Mouse (Mus musculus): ENCODE data around the gene Slc18a3. TPM values are rescaled to one million over a fixed set of nuclear protein-coding genes. Genes with fewer than 3 reads are reported as not detected.
A peak's percentile ranks its signal among the peaks of the same experiment; 100 is the strongest.

Slc18a3 gene
- polyA plus RNA-seq (2017; shearing (Covaris generic)) = not detected

DNA sequence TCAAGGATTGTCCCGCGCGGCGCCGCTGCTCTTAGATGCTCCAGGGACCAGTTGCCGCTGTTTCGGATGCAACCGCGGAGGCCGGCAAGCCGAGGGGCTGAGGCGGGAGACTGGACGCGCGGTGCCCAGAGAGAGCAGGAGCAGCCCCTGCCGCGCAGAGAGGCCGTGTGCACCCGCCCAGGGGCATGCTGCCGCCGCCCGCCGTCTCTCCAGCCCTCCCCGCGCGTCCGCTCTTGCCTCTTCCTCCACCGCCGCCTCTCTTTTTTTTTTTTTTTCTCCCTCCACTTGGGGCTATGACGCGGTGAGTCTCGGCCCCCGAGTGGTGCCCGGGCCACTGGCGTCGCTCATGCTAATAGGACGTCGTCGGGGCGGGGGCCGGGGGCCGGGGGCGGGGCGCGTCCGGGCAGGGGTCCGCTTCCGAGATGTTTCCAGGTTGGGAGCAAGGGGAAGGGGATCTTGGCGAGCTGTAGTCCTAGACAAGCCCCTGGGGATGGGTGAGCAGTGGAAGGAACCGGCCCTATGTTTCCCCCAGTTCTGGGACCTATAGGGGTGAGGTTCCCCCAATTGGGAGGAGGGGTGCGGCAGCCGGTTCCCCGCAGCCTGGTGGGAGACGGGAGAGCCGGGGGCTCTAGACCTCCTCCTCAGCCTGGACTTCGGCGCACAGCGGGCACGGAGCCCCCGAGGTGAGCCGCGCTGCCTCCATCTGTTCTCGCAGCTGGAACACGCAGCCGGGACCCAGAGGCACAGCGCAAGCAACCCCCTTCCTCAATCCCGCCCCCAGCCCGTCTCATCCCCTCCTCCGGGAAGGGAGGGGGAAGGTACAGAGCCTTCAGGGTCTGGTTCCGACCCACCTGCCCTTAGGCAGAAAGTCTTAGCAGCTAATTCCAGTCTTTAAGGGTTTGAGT, at the start of gene Slc18a3:
TSS of gene Slc18a3 (minus strand) at position 250 of the 905 bp plus-strand sequence.
- ATAC-seq = no peak

GRCm38 (mm10) chr14:32513336-32514032, 48.8 kb upstream of the Slc18a3 start, which contains the start of gene Ercc6:
Ercc6 (plus strand) TSS chr14:32513521.
- ATAC-seq = peak; percentile 88

DNA sequence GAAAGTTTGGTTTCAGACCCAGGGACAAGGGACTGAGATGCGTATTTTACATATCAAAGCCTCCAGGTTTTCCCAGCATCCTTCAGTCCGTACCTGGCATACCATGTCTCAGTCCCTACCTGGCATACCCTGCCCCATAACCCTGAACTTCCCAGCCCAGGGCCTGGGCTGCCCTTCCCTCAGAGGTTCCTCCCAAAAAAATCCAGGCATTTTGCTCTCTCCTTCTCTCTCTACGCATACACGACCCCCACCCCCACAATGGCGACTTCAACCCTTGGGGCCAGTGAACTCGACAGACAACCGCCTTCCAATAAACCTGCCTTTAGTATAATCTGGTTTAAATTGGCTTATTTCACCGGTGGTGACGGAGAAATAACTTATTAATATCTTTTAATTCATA, 48.3 kb upstream of the Slc18a3 start:
- ATAC-seq = no peak

- ATAC-seq = no peak
Observed at GRCm38 (mm10) chr14:32509443-32509961, 44.9 kb upstream of the Slc18a3 start.

GRCm38 (mm10) chr14:32508105-32508835, 43.6 kb upstream of the Slc18a3 start:
- ATAC-seq = no peak

DNA sequence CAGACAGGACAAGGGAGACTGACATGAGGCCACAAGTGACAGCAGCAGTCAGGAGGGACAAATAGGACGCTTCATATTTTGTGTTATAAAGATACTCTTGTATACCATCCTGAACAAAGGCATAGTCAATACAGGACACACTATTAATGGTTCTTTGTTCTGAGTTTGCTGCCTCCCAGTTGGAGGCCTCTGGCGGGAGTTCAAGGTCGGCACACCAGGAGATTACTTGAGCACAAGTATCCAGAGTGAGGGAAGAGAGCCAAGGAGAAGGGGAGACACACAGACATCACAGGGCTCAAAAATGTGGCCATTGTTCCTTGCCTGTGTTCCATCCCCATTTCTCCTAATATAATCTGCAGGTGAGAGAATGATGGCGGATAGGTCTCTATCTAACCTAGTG, 42.6 kb upstream of the Slc18a3 start:
- ATAC-seq = no peak

- ATAC-seq = no peak
Observed at GRCm38 (mm10) chr14:32506329-32506728, 41.7 kb upstream of the Slc18a3 start.

DNA sequence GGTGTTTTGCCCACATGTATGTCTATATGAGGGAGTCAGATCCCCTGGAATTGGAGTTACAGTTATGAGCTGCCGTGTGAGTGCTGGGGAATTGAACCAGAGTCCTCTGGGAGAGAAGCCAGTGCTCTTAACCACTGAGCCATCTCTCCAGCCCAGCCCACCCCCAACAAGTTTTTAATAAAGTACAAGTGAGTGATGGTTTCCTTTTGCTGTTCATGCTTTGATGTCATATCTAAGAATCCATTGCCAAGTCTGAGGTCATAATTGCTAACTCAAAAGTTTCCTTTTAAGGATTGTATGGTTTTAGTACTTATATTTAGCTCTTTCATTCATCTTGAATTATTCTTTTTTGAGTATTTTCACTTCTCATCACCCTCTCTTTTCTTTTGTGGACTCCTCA, 39.2 kb upstream of the Slc18a3 start:
- ATAC-seq = no peak

DNA sequence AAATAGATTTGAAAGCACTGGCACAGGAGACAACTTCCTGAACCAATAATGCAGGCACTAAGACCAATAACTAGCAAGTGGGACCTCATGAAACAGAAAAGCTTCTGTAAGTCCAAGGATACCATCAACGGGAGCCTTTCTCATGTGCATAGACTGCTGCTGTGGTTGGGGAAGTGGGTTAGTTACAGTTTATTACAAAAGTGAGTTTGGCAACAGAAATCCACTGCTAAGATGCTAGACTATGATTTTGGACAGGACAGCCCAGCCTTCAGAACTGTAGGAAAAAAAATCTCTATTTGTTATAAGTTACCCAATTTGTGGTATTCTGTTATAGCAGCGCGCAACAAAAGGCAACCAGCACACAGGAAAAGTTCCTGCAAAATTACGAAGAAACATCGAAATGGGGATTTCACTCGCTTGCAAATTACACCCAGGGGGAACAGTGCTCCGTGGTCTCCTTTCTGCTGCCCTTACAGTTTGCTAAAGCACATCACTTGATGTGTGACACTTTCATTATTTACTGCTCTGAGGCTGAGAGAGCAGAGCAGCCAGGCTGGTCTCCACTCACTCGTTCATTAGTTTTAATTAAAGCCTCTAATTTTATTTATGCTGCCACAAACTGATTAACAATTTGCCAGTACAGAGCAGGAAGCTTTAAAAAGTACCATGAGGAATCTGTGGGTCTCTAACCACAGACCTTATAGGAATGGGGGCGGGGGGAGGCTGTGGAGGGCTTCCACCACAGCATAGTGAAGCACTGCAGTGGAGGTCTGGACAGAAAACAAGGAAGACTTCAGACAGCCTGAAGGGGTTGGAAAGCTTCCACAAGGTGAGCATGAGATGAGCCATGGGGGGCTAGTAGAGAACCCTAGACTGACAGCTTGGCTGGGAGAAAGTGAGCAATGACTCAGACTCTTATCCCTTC, 38.4 kb upstream of the Slc18a3 start:
- ATAC-seq = no peak

DNA sequence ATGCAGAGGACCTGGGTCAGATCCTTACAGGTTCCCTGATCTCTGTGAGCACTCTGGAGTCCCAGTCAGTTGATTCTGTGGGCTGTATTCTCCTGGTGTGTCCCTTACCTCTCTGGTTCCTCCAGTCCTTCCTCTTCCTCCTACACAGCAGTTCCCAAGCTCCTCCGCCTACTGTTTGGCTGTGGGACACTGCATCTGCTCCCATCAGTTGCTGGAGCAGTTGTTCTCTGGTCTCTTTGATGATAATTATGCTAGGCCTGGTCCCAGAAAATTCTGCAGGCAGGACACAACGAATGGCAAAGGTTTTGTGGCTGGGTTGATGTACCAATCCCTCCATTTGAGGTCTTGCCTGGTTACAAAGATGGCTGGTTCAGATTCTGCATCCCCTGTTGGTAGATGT, 36.7 kb upstream of the Slc18a3 start:
- no peak for ATAC-seq

DNA sequence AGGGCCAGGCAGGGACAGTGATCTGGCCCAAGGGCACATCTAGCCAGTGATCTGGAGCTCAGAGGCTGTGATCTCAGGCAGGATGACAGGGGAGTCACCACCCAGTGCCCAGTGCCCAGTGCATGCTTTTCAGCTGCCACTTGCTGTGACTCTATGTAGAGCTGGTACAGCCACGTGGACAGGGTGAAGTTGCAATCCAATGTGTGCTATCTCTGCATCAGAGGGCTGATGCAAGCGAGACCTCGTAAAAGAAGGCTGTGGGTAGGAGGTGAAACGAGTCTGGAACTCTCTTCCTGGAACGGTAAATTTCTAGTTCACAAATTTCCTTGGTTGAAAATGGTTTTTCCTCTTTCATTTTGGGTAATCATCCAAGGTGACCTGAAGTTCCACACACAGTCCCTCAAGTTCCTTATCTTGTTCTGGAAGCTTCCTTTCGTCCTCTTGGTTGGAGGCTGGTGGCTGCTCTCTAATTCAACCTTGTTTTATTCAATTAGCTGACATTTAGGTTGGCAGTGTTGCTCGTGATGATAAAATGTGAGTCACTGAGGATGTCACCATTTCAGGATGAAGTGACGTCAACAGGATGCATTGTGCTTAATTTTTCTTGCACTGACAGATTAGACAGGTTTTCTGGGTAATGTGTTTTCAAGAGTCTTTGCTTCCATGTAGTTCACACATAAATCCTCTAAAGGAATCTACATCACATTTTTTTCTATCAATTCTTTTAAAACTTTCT, 31.6 kb upstream of the Slc18a3 start:
- no peak for ATAC-seq

DNA sequence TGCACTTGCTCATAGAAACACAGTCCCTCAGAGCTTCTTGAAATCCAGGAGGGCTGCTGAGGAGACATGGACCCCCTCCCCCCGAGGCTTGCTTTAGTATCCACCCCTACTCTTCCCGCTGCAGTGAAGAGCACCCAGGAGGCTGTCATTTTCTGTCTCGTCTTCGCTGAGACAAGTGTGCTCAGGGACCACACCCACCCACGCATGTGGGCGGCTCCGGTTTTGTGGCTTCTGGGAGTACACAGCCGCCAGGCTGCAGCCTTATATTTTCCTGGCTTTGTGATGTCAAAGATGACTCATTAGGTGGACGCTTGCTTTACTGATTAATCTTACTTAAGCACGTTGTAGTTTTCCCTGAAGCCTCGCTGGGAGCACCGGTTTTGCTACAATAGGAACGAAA, 27.9 kb upstream of the Slc18a3 start:
- no peak for ATAC-seq

GRCm38 (mm10) chr14:32482061-32482460, 17.4 kb upstream of the Slc18a3 start:
- peak; percentile 66 for ATAC-seq

DNA sequence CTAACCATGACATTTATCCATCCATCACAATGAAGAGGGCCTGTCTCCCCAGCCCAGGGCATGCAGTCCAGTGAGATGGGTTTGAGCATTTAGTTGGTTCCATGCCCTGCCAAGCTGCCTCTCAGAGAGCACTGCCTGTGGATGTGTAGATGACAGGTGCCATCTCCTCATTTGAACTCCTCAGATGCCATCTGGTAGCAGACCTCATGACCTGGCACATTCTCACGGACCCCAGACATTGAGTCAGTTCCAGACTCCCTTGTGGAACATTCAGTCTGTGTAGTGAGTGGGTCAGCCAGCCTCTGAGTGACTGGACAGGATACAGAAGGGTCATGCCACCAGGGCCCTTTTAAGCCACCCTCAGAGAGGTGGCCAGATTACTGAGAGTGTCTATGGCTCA, 12.9 kb upstream of the Slc18a3 start:
- no peak for ATAC-seq

DNA sequence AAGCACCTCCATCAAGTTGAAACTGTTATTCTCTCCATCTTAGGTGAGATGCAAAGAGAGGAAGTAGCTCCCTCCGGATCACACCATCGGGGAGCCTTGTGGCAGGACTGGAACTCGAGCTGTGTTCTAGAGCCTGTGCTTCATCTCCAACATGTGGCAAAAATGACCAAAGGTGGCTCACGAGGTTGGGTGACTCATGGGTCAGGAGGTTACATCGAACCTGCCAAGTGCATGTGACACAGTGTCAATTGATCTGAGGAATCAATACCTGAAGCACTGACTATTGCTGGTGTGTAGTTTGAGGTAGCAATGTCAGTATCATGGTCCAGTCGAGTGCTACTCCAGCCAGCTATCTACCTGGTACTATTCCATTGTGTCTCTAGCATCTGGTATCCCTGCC, 11.9 kb upstream of the Slc18a3 start:
- ATAC-seq = no peak

- no peak for ATAC-seq
Observed at GRCm38 (mm10) chr14:32472996-32473395, 8.3 kb upstream of the Slc18a3 start.

DNA sequence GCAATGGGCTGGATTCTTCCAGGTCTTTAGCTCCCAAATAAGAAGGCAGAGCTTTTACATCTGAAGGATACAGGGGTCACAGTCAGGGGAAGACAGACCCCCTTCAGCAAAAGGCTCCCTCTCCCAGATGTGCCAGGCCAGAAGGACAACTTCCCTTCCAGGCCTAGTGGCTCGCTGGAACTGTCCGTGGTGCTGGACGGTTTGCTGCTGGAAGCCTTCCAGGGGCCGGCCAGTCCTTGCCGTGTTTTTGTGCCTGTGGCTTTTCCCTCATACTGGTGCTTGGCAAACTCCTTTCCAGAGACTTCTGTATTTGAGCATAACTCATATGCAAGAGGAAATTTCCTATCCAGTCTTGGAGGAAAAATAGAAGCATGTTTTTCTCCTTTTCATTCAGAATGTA, 3.0 kb upstream of the Slc18a3 start:
- no peak for ATAC-seq

GRCm38 (mm10) chr14:32465889-32466288, 1.2 kb upstream of the Slc18a3 start, which contains the start of gene Chat:
Chat (minus strand) TSS chr14:32465989.
- no peak for ATAC-seq

DNA sequence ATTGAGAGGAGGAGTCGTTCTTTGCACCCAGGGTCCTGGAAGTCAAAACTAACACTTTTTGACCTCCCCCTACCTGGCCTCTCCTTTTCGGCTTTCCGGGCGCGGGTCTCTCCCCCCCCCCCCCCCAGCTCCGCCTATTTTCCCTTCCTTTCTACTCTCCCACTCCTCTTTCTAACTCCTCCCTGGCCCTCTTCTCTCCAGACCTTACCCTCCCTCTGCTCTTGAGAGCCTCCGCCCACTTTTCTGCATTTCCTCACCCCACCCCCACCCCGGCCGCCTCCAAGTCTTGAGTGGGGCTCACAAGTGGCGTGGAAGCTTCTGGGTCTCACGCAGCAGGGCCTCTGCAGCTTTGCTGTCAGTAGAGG, 838 bp upstream of the Slc18a3 start:
- ATAC-seq = no peak

DNA sequence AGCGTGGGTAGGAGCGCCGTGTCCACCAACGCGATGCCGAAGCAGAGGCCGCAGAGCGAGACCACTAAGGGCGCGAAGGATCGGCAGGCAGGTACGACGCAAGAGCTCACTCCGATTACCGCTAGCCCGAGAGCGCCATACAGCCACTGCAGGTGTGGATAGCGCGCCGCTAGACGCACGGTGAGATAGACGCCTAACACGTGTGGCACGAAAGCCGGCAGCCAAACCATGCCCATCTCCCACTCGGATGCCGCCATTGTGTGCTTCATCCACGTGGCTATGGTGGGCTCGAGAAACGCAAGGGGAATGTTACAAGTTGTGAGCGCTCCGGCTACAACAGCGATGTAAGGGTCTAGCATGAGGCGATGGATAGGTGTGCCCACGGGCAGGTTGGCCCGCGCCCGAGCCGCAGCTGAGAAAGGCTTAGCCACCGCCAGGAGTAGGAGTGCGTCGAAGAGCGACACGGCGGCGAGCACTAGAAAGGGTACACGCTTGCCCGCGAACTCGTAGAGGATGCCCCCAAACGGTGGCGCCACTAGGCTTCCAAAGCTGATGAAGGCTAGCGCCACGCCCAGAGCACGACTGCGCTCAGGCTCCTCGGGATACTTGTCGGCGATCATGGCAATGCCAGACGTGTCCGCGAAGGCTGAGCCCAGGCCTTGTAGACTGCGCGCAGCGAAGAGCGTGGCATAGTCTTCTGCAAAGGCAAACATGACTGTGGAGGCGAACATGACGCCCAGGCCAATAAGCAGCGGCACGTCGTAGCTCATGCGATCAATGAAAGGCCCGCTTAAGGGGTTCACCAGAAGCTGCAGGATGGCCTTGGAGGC, 1.2 kb downstream of the Slc18a3 start:
- no peak for ATAC-seq
